Mouse (Mus musculus) ES-Bruce4 (cell line): ENCODE measurements around the gene Arhgap8.

Experiments
- CTCF ChIP-seq: IDR thresholded peaks from one replicate; pipeline ENCODE4 v1.8.1; 2011; ENCODE audit warnings: low read depth, low read length
- EP300 ChIP-seq: IDR thresholded peaks from 2 replicates; pipeline ENCODE4 v1.6.1; 2011; ENCODE audit warnings: low read depth, low read length; ENCODE audit not compliant: insufficient read depth
- POLR2A ChIP-seq: IDR thresholded peaks from one replicate; pipeline ENCODE4 v1.8.1; 2011; ENCODE audit warnings: low read length; ENCODE audit not compliant: insufficient read depth

DNA sequence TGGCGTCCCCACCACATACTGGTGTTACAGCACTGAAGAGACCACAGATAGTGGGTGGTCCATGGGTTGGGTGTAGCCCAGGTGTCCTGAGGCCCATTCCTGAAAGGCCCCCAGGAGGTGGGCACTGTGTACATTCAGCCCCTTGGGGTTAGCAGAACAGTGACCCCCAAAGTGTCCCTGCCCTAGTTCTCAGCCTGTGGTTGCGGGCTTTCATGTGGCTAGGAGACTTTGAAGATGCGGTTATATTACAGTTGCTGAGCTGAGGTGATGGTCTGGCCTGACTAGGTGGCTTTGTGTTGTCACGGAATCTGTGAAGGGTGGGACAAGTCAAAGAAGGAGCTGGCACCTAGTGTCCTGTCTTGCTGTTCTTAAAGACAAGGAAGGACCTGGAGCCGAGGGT, 35.3 kb upstream of the Arhgap8 start:
- no peak for TF ChIP-seq CTCF
- no peak for TF ChIP-seq POLR2A
- TF ChIP-seq EP300, result no peak
